Mouse (Mus musculus) R1 (cell line): Measurements from ENCODE around the gene Rpl29.

Source experiments
- DNase-seq: peaks from one replicate; pipeline ENCODE4 v3.0.0-alpha.2; 2018; ENCODE audit warnings: low read depth, low spot score

Rpl29 gene

GRCm38 (mm10) chr9:106429221-106430014 lies at the start of gene Rpl29:
Gene Rpl29, plus strand, starts transcription at chr9:106429454.
- peak; percentile 98 for DNase-seq

GRCm38 (mm10) chr9:106386181-106386864 lies 42.9 kb upstream of the Rpl29 start:
- no peak for DNase-seq

- DNase-seq = no peak
Observed at GRCm38 (mm10) chr9:106392828-106393527, 36.3 kb upstream of the Rpl29 start.

GRCm38 (mm10) chr9:106393548-106393947 lies 35.7 kb upstream of the Rpl29 start:
- no peak for DNase-seq

- DNase-seq = peak; percentile 27
Observed at GRCm38 (mm10) chr9:106394649-106395602, 34.3 kb upstream of the Rpl29 start.

GRCm38 (mm10) chr9:106397733-106398132 lies 31.5 kb upstream of the Rpl29 start:
- DNase-seq = no peak

- DNase-seq = no peak
Observed at GRCm38 (mm10) chr9:106398667-106399311, 30.5 kb upstream of the Rpl29 start.

- DNase-seq = no peak
Observed at GRCm38 (mm10) chr9:106399808-106400207, 29.4 kb upstream of the Rpl29 start.

GRCm38 (mm10) chr9:106402149-106402548 lies 27.1 kb upstream of the Rpl29 start:
- no peak for DNase-seq

- no peak for DNase-seq
Observed at GRCm38 (mm10) chr9:106402607-106403375, 26.5 kb upstream of the Rpl29 start.

- DNase-seq = no peak
Observed at GRCm38 (mm10) chr9:106405275-106405674, 24.0 kb upstream of the Rpl29 start.

GRCm38 (mm10) chr9:106406443-106407078 lies 22.7 kb upstream of the Rpl29 start:
- DNase-seq = no peak

GRCm38 (mm10) chr9:106409096-106409495 lies 20.2 kb upstream of the Rpl29 start:
- DNase-seq = peak; percentile 44

GRCm38 (mm10) chr9:106410086-106410650 lies 19.1 kb upstream of the Rpl29 start:
- no peak for DNase-seq

- DNase-seq = no peak
Observed at GRCm38 (mm10) chr9:106411091-106411594, 18.1 kb upstream of the Rpl29 start.

GRCm38 (mm10) chr9:106411729-106412128 lies 17.5 kb upstream of the Rpl29 start:
- no peak for DNase-seq

GRCm38 (mm10) chr9:106412210-106412609 lies 17.0 kb upstream of the Rpl29 start:
- no peak for DNase-seq

GRCm38 (mm10) chr9:106413606-106414005 lies 15.6 kb upstream of the Rpl29 start:
- no peak for DNase-seq

GRCm38 (mm10) chr9:106416826-106417225 lies 12.4 kb upstream of the Rpl29 start:
- DNase-seq = no peak
